Mouse (Mus musculus) gastrocnemius, adult 2 months (tissue): ENCODE measurements around the gene Klhl12. TPM values are rescaled to one million over a fixed set of nuclear protein-coding genes. Genes with fewer than 3 reads are reported as not detected.
"Not testable (repeated sequence)": the region's sequence is repeated elsewhere in the genome, so short reads cannot be mapped to it uniquely, and the experiment has no call there.

Source experiments
- DNase-seq: peaks from one replicate; pipeline ENCODE4 v3.0.0; 2022
- H3K27ac ChIP-seq: fragments of 200-600 bp; 2 replicates; pipeline ENCODE4 v1.8.1; 2022; ENCODE audit warnings: mild to moderate bottlenecking
- H3K4me3 ChIP-seq: fragments of 200-600 bp; 2 replicates; pipeline ENCODE4 v1.8.1; 2022; ENCODE audit warnings: mild to moderate bottlenecking, moderate library complexity
- CTCF ChIP-seq: fragments of 200-600 bp; IDR thresholded peaks from 2 replicates; pipeline ENCODE4 v1.8.1; 2022; ENCODE audit warnings: antibody characterized with exemption, mild to moderate bottlenecking, moderate library complexity
- intact Hi-C: fragments of 180-260 bp; cut with DNase I; formaldehyde crosslinking; loops from one replicate; pipeline ENCODE4 v1.15.1; 2025
- total RNA-seq, 2 experiments: library from RNA; stranded (reverse); gene quantifications; 2 replicates each; pipeline ENCODE4 v1.2.3; 2021

Gene Klhl12
- total RNA-seq, 2 experiments from 2014 or later, result 17.9 to 20.6 TPM

GRCm38 (mm10) chr1:134423911-134424310 is 31.4 kb upstream of the Klhl12 start:
- no peak for DNase-seq
- TF ChIP-seq CTCF, result no peak
- H3K27ac ChIP-seq, result no peak overlapping the region
- H3K4me3 ChIP-seq, result no peak overlapping the region
- intact Hi-C loops, result no loop called here

GRCm38 (mm10) chr1:134426289-134426688 is 29.0 kb upstream of the Klhl12 start:
- no peak for DNase-seq
- intact Hi-C loops, result no loop called here
- Histone ChIP-seq H3K27ac (no peak overlapping the region), H3K4me3 (no peak overlapping the region)
- no peak for TF ChIP-seq CTCF

GRCm38 (mm10) chr1:134433002-134433401 is 22.3 kb upstream of the Klhl12 start:
- intact Hi-C loops, result no loop called here
- TF ChIP-seq CTCF, result no peak
- H3K27ac ChIP-seq, result no peak overlapping the region
- H3K4me3 ChIP-seq, result no peak overlapping the region
- no peak for DNase-seq

- TF ChIP-seq CTCF, result no peak
- H3K4me3 ChIP-seq, result no peak overlapping the region
- intact Hi-C loops, result no loop called here
- DNase-seq, result no peak
- H3K27ac ChIP-seq, result no peak overlapping the region; the same call in 1 of the 2 replicates
Measured at GRCm38 (mm10) chr1:134433473-134433872, 21.9 kb upstream of the Klhl12 start.

GRCm38 (mm10) chr1:134435414-134435813 is 19.9 kb upstream of the Klhl12 start:
- Histone ChIP-seq H3K4me3 (no peak overlapping the region), H3K27ac (no peak overlapping the region)
- intact Hi-C loops, result loop anchor here (5.0 kb wide), 1 partner anchor 68 kb away; no protein-coding TSS in a partner anchor
- peak; percentile 51 for TF ChIP-seq CTCF
- peak; percentile 31 for DNase-seq

GRCm38 (mm10) chr1:134440437-134440836 is 14.9 kb upstream of the Klhl12 start:
- no peak for TF ChIP-seq CTCF
- no peak for DNase-seq
- Histone ChIP-seq H3K4me3 (no peak overlapping the region), H3K27ac (no peak overlapping the region)
- intact Hi-C loops, result no loop called here

GRCm38 (mm10) chr1:134441737-134442136 is 13.6 kb upstream of the Klhl12 start:
- H3K4me3 ChIP-seq, DNase-seq, intact Hi-C loops, H3K27ac ChIP-seq: not testable (repeated sequence)

GRCm38 (mm10) chr1:134442394-134442793 is 12.9 kb upstream of the Klhl12 start:
- intact Hi-C loops, result no loop called here
- no peak for DNase-seq
- no peak for TF ChIP-seq CTCF
- H3K27ac ChIP-seq, result no peak overlapping the region
- no peak overlapping the region for H3K4me3 ChIP-seq

- H3K4me3 ChIP-seq, intact Hi-C loops, DNase-seq: not testable (repeated sequence)
Measured at GRCm38 (mm10) chr1:134443288-134443687, 12.0 kb upstream of the Klhl12 start.

GRCm38 (mm10) chr1:134445418-134445817 is 9.9 kb upstream of the Klhl12 start:
- no peak for DNase-seq
- TF ChIP-seq CTCF, result no peak
- Histone ChIP-seq H3K4me3 (no peak overlapping the region), H3K27ac (no peak overlapping the region)
- intact Hi-C loops, result no loop called here

More at GRCm38 (mm10) chr1:134443288-134443687, 12.0 kb upstream of the Klhl12 start:
- not testable (repeated sequence) for H3K27ac ChIP-seq

- DNase-seq, intact Hi-C loops, H3K4me3 ChIP-seq, H3K27ac ChIP-seq: not testable (repeated sequence)
Measured at GRCm38 (mm10) chr1:134448537-134448936, 6.8 kb upstream of the Klhl12 start.

- peak; percentile 6; the same call in 1 of the 2 replicates for TF ChIP-seq CTCF
- DNase-seq, result no peak
- intact Hi-C loops, result no loop called here
- no peak overlapping the region for H3K4me3 ChIP-seq
- H3K27ac ChIP-seq, result no peak overlapping the region
Measured at GRCm38 (mm10) chr1:134450201-134450600, 5.1 kb upstream of the Klhl12 start.

- TF ChIP-seq CTCF, result peak; percentile 60
- peak; percentile 29 for DNase-seq
- H3K27ac ChIP-seq, result no peak overlapping the region
- intact Hi-C loops, result no loop called here
- no peak overlapping the region for H3K4me3 ChIP-seq
Measured at GRCm38 (mm10) chr1:134450986-134451385, 4.3 kb upstream of the Klhl12 start.

- no peak for DNase-seq
- no peak for TF ChIP-seq CTCF
- intact Hi-C loops, result loop anchor here (5.0 kb wide), 1 partner anchor 36 kb away; the partner anchor contains the start of gene Rabif
- Histone ChIP-seq H3K4me3 (peak overlapping the region; percentile 99), H3K27ac (peak overlapping the region; percentile 94)
Measured at GRCm38 (mm10) chr1:134456060-134456459, 729 bp downstream of the Klhl12 start.
